Mouse (Mus musculus): Measurements from ENCODE around the gene Fam196a. TPM values are rescaled to one million over a fixed set of nuclear protein-coding genes. Genes with fewer than 3 reads are reported as not detected.

Fam196a gene
- total and polyA plus RNA-seq, 2 experiments from 2014 or later, result 0.42 TPM; not detected in 1

DNA sequence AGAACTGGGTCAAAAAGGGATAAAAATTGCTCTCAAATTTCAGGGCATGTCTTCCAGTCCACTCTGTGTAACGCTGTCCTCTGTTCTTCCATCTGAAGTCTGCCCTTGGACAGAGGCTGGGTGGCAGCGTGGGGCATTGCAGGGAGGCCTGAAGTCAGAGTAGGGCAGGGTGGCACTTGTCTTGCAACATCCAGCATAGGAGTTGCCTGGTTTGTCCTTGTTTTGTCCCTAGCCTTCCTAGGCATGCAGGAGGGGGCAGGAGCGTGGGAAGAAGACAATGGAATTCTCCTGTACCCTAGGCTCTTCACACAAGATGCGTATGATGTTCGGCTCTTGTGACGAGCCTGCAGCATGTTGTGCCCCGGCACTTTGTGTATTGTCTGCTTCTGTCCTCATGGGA lies 5.5 kb upstream of the Fam196a start:
- DNase-seq (ENCODE audit: low spot score), result no peak
- H3K9ac ChIP-seq (replicated peaks; ENCODE audit: low read depth, low read length), result no peak overlapping the region
- 61% methylated on average over 7 of the region's 7 CpGs for WGBS
- H3K4me3 ChIP-seq (ENCODE audit: low read depth, low read length), result no peak overlapping the region
- H3K4me1 ChIP-seq (ENCODE audit: control insufficient read depth, insufficient read depth), result no peaks in the 10 kb centered on the region
- H3K9me3 ChIP-seq (replicated peaks; ENCODE audit: control insufficient read depth, low read length), result no peaks in the 10 kb centered on the region
- H3K36me3 ChIP-seq (replicated peaks; ENCODE audit: control insufficient read depth, insufficient read depth, low read length), result no peaks in the 10 kb centered on the region
- H3K27ac ChIP-seq (ENCODE audit: low read depth), result no peak overlapping the region
- no peak overlapping the region for H3K4me2 ChIP-seq (ENCODE audit: low read depth, low read length)
- TF ChIP-seq CTCF (IDR thresholded peaks at IDR 0.05; ENCODE audit: low read depth), result no peak
- H3K27me3 ChIP-seq (ENCODE audit: control insufficient read depth, insufficient read depth, low read length), result peaks cover 5% of the 10 kb centered on the region; the same call in 1 of the 2 replicates
- no peak for ATAC-seq (ENCODE audit: insufficient read depth, low read depth)

DNA sequence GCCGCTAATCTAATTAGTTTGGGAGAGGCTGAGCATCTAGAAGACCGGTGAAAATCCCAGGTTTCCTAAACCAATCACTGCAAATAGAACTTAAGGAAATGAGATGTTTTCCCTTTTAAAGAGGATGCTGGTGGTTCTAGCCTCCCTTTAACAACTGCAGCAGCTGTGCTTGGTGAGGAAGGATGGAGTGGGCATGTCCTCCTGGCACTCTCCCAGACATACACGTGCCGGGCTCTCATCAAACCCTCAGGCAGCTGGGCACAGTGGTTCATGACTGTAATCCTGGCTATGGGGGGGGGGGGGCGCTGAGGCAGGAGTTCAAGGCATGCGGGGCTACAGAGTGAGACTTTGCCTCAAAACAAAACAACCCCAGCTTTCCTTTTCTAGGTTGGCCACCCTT lies 4.8 kb upstream of the Fam196a start:
- peaks cover 12% of the 10 kb centered on the region for H3K27me3 ChIP-seq (ENCODE audit: control insufficient read depth, insufficient read depth, low read length)
- no peak overlapping the region for H3K4me3 ChIP-seq (ENCODE audit: low read depth, low read length)
- no peak overlapping the region for H3K9ac ChIP-seq (replicated peaks; ENCODE audit: low read depth, low read length)
- no peak overlapping the region for H3K4me2 ChIP-seq (ENCODE audit: low read depth, low read length)
- WGBS, result 49% methylated on average over 6 of the region's 6 CpGs
- H3K36me3 ChIP-seq (replicated peaks; ENCODE audit: control insufficient read depth, insufficient read depth, low read length), result no peaks in the 10 kb centered on the region
- no peaks in the 10 kb centered on the region; the same call in 1 of the 2 replicates for H3K4me1 ChIP-seq (ENCODE audit: control insufficient read depth, insufficient read depth)
- no peak for DNase-seq (ENCODE audit: low spot score)
- no peak for ATAC-seq (ENCODE audit: insufficient read depth, low read depth)
- no peak overlapping the region for H3K27ac ChIP-seq (ENCODE audit: low read depth)
- TF ChIP-seq CTCF (IDR thresholded peaks at IDR 0.05; ENCODE audit: low read depth) (no peak), EP300 (IDR thresholded peaks at IDR 0.05; ENCODE audit: low read depth) (no peak)
- no peaks in the 10 kb centered on the region for H3K9me3 ChIP-seq (replicated peaks; ENCODE audit: control insufficient read depth, low read length)

DNA sequence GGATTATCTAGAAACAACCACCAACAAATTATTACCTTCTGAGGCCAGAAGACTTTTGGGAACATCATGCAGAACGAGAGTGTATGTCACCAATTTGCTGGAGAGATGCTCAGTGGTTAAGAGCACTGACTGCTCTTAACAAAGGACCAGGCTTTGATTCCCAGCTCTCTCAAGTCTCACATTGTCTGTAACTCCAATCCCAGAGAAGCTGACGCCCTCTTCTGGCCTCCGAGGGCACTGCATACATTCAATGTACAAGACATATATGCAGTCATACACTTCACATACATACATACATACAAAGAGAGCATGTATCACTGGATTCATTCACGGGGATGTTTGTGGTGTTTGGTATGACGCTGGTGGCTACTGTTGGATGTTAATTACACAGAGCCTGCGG lies 3.7 kb upstream of the Fam196a start:
- peaks cover 3% of the 10 kb centered on the region; the same call in 1 of the 2 replicates for H3K4me1 ChIP-seq (ENCODE audit: control insufficient read depth, insufficient read depth)
- ATAC-seq (ENCODE audit: insufficient read depth, low read depth), result no peak
- H3K27me3 ChIP-seq (ENCODE audit: control insufficient read depth, insufficient read depth, low read length), result peaks cover 23% of the 10 kb centered on the region
- no peak for DNase-seq (ENCODE audit: low spot score)
- H3K4me3 ChIP-seq (ENCODE audit: low read depth, low read length), result no peak overlapping the region
- WGBS, result 91% methylated on average over 6 of the region's 6 CpGs
- TF ChIP-seq EP300 (IDR thresholded peaks at IDR 0.05; ENCODE audit: low read depth) (no peak), CTCF (IDR thresholded peaks at IDR 0.05; ENCODE audit: low read depth) (no peak)
- no peaks in the 10 kb centered on the region for H3K9me3 ChIP-seq (replicated peaks; ENCODE audit: control insufficient read depth, low read length)
- H3K36me3 ChIP-seq (replicated peaks; ENCODE audit: control insufficient read depth, insufficient read depth, low read length), result no peaks in the 10 kb centered on the region
- no peak overlapping the region for H3K27ac ChIP-seq (ENCODE audit: low read depth)
- H3K4me2 ChIP-seq (ENCODE audit: low read depth, low read length), result no peak overlapping the region
- no peak overlapping the region for H3K9ac ChIP-seq (replicated peaks; ENCODE audit: low read depth, low read length)

GRCm38 (mm10) chr7:134937471-134937926 lies 731 bp downstream of the Fam196a start:
- 2% methylated on average over 31 of the region's 37 CpGs for WGBS
- H3K4me1 ChIP-seq (ENCODE audit: control insufficient read depth, insufficient read depth), result peaks cover 3% of the 10 kb centered on the region; the same call in 1 of the 2 replicates
- peak overlapping the region; percentile 56 for H3K4me3 ChIP-seq (ENCODE audit: low read depth, low read length)
- H3K4me2 ChIP-seq (ENCODE audit: low read depth, low read length), result peak overlapping the region; percentile 95
- no peak overlapping the region for H3K27ac ChIP-seq (ENCODE audit: low read depth)
- H3K27me3 ChIP-seq (ENCODE audit: control insufficient read depth, insufficient read depth, low read length), result peaks cover 35% of the 10 kb centered on the region
- no peak for TF ChIP-seq CTCF (IDR thresholded peaks at IDR 0.05; ENCODE audit: low read depth)
- TF ChIP-seq EP300 (IDR thresholded peaks at IDR 0.05; ENCODE audit: low read depth), result no peak
- H3K9me3 ChIP-seq (replicated peaks; ENCODE audit: control insufficient read depth, low read length), result no peaks in the 10 kb centered on the region
- DNase-seq (ENCODE audit: low spot score) (no peak), ATAC-seq (ENCODE audit: insufficient read depth, low read depth) (no peak)
- no peaks in the 10 kb centered on the region for H3K36me3 ChIP-seq (replicated peaks; ENCODE audit: control insufficient read depth, insufficient read depth, low read length)
- no peak overlapping the region for H3K9ac ChIP-seq (replicated peaks; ENCODE audit: low read depth, low read length)

DNA sequence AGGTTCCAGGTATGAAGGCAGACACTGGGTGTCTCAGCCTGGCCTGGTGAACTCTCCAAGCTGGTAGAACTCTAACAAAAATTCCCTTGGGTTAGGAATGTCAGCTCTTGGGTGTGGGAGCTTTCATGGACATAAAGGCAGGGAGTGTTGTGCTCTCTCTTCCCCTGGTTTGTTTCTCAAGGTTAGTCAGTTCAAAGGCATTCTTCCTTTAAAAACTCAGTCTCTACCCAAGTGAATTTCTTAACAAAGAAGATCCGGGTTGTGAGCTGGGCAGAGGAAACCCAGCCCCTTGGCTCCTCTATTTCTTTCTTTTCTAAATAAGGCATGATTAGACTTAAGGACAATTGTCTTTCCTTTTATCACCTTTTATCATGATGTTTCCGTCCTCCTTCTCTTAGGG lies 6.3 kb downstream of the Fam196a start:
- Histone ChIP-seq H3K36me3 (replicated peaks; ENCODE audit: control insufficient read depth, insufficient read depth, low read length) (no peaks in the 10 kb centered on the region), H3K27ac (ENCODE audit: low read depth) (no peak overlapping the region), H3K27me3 (ENCODE audit: control insufficient read depth, insufficient read depth, low read length) (peaks cover 12% of the 10 kb centered on the region), H3K4me2 (ENCODE audit: low read depth, low read length) (no peak overlapping the region), H3K9me3 (replicated peaks; ENCODE audit: control insufficient read depth, low read length) (no peaks in the 10 kb centered on the region), H3K4me1 (ENCODE audit: control insufficient read depth, insufficient read depth) (peaks cover 2% of the 10 kb centered on the region; the same call in 1 of the 2 replicates), H3K9ac (replicated peaks; ENCODE audit: low read depth, low read length) (no peak overlapping the region), H3K4me3 (ENCODE audit: low read depth, low read length) (no peak overlapping the region)
- no peak for DNase-seq (ENCODE audit: low spot score)
- TF ChIP-seq CTCF (IDR thresholded peaks at IDR 0.05; ENCODE audit: low read depth), result no peak
- TF ChIP-seq EP300 (IDR thresholded peaks at IDR 0.05; ENCODE audit: low read depth), result no peak
- ATAC-seq (ENCODE audit: insufficient read depth, low read depth), result no peak
- 58% methylated on average over 2 of the region's 2 CpGs for WGBS

DNA sequence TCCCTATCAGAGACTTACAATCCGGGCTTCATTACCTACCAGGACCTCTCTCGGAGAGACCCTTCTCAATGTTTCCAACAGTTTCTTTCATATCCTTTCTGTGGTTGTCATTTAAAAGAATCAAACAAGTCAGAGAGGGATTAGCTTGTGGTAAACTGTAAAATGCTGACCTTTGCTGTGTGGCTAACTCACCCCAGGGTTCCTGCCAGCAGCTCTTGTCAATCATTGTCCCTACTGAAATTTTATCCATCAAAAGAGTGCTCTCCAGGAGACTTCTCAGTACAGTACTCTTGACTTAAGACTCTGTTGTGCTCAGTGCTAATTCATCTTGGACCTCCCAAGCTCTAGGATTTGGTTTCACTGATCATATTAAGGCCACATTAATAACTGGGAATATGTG lies 36.2 kb downstream of the Fam196a start:
- H3K27ac ChIP-seq (ENCODE audit: low read depth), result no peak overlapping the region
- no peak for TF ChIP-seq EP300 (IDR thresholded peaks at IDR 0.05; ENCODE audit: low read depth)
- no peak for TF ChIP-seq CTCF (IDR thresholded peaks at IDR 0.05; ENCODE audit: low read depth)
- no peak overlapping the region for H3K9ac ChIP-seq (replicated peaks; ENCODE audit: low read depth, low read length)
- H3K36me3 ChIP-seq (replicated peaks; ENCODE audit: control insufficient read depth, insufficient read depth, low read length), result no peaks in the 10 kb centered on the region
- H3K27me3 ChIP-seq (ENCODE audit: control insufficient read depth, insufficient read depth, low read length), result no peaks in the 10 kb centered on the region
- H3K4me1 ChIP-seq (ENCODE audit: control insufficient read depth, insufficient read depth), result no peaks in the 10 kb centered on the region
- no peak for ATAC-seq (ENCODE audit: insufficient read depth, low read depth)
- DNase-seq (ENCODE audit: low spot score), result no peak
- H3K4me3 ChIP-seq (ENCODE audit: low read depth, low read length), result no peak overlapping the region
- no peak overlapping the region for H3K4me2 ChIP-seq (ENCODE audit: low read depth, low read length)
- no peaks in the 10 kb centered on the region for H3K9me3 ChIP-seq (replicated peaks; ENCODE audit: control insufficient read depth, low read length)
- WGBS, result 89% methylated on average over 2 of the region's 2 CpGs
